Mouse (Mus musculus) intestine, embryonic 14.5 days (tissue): Measurements from ENCODE around the gene Mast3. TPM values are rescaled to one million over a fixed set of nuclear protein-coding genes. Genes with fewer than 3 reads are reported as not detected.

Experiments
- ATAC-seq: fragments of 200-750 bp; cut with Nextera tagmentation; replicated peaks from 2 replicates; pipeline ENCODE4 v1.8.0; 2017; ENCODE audit warnings: low read depth, moderate number of reproducible peaks, moderate TSS enrichment, moderate library complexity; ENCODE audit not compliant: low FRiP score, low TSS enrichment
- DNase-seq: peaks from one replicate; pipeline ENCODE4 v3.0.0-alpha.2; 2018; ENCODE audit warnings: low spot score
- H3K27ac ChIP-seq: fragments of 300-500 bp; sonication (generic); 2 replicates; pipeline ENCODE4 v1.5.1; 2014; ENCODE audit warnings: low read depth, mild to moderate bottlenecking, control low read depth
- H3K27me3 ChIP-seq: fragments of 300-500 bp; sonication (generic); replicated peaks from 2 replicates; pipeline ENCODE4 v1.6.1; 2014; ENCODE audit warnings: low read length, control low read depth; ENCODE audit not compliant: control insufficient read depth, insufficient read depth
- H3K36me3 ChIP-seq: fragments of 300-500 bp; sonication (generic); 2 replicates; pipeline ENCODE4 v1.6.1; 2014; ENCODE audit warnings: low read length, control low read depth; ENCODE audit not compliant: control insufficient read depth, insufficient read depth
- H3K4me1 ChIP-seq: fragments of 300-500 bp; sonication (generic); replicated peaks from 2 replicates; pipeline ENCODE4 v1.6.1; 2014; ENCODE audit warnings: low read length, control low read depth, mixed read lengths; ENCODE audit not compliant: control insufficient read depth, insufficient read depth
- H3K4me2 ChIP-seq: fragments of 300-500 bp; sonication (generic); 2 replicates; pipeline ENCODE4 v1.6.1; 2014; ENCODE audit warnings: low read length
- H3K4me3 ChIP-seq: fragments of 300-500 bp; sonication (generic); 2 replicates; pipeline ENCODE4 v1.5.1; 2014; ENCODE audit warnings: low read depth, low read length, control low read depth, mixed read lengths
- H3K9ac ChIP-seq: fragments of 300-500 bp; sonication (generic); 2 replicates; pipeline ENCODE4 v1.6.1; 2014; ENCODE audit warnings: mild to moderate bottlenecking, low read length
- H3K9me3 ChIP-seq: fragments of 300-500 bp; sonication (generic); 2 replicates; pipeline ENCODE4 v1.6.1; 2016; ENCODE audit warnings: low read length, control low read depth; ENCODE audit not compliant: control insufficient read depth
- WGBS: fragments of 180-500 bp; shearing (Covaris S2); extraction: QIAGEN DNeasy Blood & Tissue Kit; methylation state at CpG from one replicate; pipeline ENCODE4 v1.1.7; 2014; 5-methylcytosine and 5-hydroxymethylcytosine counted together
- polyA plus RNA-seq: library from polyadenylated mRNA; unstranded; fragments of >200 nt; fragmentation: Nextera tagmentation; extraction: Ambion mirVana; gene quantifications from 2 replicates; pipeline ENCODE4 v1.2.1, GENCODE M21; 2014

Mast3 gene
- polyA plus RNA-seq, 1 experiment from 2014 or later: 16.7 TPM

DNA sequence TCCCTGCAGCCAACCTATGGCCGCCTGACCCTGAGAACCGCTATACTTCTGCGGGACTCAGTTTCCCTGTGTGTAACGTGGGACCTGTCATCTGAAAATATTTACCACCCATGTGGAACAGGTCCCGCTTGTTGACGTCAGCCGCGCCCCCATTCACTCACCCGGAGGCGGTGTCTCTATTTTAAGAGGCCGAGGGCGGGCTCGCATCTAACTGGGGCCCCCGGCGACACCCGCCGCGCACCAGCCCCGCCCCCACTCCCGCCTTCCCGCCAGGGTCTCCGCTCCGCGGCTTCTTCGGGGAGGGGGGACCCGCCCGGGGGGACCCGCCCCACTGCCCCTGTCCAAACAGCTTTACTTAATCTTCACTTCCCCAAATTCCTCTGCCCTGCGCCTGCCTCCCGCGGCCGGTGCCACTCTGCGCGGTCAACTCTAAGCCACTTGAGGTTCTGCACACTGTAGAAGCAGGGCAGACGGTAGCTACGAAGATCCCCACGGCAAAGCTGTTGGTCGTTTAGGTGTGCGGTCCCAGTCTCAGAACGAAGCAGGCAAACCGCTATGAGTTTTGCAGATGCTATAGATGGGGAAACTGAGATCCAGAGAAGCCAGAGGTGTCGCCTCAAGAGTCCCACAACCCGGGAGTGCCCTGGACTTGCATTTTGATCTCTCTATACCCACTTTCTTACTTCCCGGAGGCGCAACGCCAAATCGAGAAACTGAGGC, 933 bp downstream of the Mast3 start:
- no peak for DNase-seq
- peak overlapping the region; percentile 67 for H3K4me2 ChIP-seq
- H3K9me3 ChIP-seq: no peaks in the 10 kb centered on the region
- H3K27me3 ChIP-seq: peaks cover 38% of the 10 kb centered on the region
- 1% methylated on average over 47 of the region's 47 CpGs for WGBS
- peaks cover 8% of the 10 kb centered on the region; the same call in 1 of the 2 replicates for H3K4me1 ChIP-seq
- no peak for ATAC-seq
- peak overlapping the region; percentile 41 for H3K4me3 ChIP-seq
- H3K27ac ChIP-seq: no peak overlapping the region
- 0 out of 2 replicates have a peak overlapping the region, but pooled peaks have one; percentile 17 for H3K9ac ChIP-seq
- no peaks in the 10 kb centered on the region for H3K36me3 ChIP-seq

DNA sequence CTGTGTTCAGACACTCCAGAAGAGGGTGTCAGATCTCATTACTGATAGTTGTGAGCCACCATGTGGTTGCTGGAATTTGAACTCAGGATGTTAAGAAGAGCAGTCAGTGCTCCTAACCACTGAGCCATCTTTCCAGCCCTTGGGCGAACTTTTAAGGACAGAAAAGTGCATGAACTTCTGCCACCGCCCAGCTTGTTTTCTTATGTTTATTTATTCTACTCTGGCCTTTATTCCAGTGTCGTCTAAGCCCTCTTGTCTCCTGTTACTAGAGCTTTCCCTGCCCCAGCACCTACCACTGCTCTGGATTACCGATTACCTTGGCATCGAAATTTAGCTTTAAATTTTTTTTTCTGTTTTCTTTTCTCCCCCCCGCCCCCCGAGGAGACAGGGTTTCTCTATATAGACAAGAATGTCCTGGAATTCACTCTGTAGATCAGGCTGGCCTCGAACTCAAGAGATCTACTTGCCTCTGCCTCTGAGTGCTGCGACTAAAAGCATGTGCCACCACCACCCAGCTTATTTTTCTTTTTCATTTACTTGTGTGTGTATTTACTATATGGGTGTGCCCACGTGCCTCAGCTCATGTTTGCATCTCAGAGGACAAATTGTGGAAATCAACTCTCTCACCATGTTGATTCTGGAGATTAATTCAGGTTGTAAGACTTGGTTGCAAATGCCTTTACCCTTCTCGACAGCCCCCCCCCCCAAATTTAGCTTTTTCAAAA, 1.9 kb downstream of the Mast3 start:
- Histone ChIP-seq H3K4me2 (no peak overlapping the region), H3K27ac (no peak overlapping the region), H3K27me3 (peaks cover 48% of the 10 kb centered on the region), H3K4me3 (no peak overlapping the region), H3K36me3 (no peaks in the 10 kb centered on the region), H3K9me3 (no peaks in the 10 kb centered on the region), H3K9ac (no peak overlapping the region), H3K4me1 (peaks cover 8% of the 10 kb centered on the region; the same call in 1 of the 2 replicates)
- DNase-seq: no peak
- WGBS: 64% methylated on average over 11 of the region's 11 CpGs
- no peak for ATAC-seq

DNA sequence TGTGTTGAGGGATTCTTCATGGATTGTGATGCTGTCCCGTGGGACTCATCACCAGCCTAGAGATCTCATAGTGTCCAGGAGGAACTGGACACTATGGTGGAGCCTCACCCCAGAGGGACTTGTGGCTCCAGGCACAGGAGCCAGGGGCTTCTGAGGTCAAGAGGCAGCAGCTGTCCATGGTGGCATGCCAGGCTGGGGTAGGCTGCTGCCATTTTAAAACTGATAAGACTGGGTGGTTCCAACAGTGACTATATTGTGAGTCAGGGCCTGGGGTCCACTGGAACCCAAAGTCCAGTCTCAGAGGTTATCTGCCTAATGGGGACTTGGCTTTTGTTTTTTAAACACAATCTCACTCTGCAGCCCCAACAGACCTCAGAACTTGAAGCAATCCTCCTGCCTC, 3.0 kb downstream of the Mast3 start:
- Histone ChIP-seq H3K27me3 (peaks cover 50% of the 10 kb centered on the region), H3K4me2 (no peak overlapping the region), H3K9me3 (no peaks in the 10 kb centered on the region), H3K27ac (no peak overlapping the region), H3K4me3 (no peak overlapping the region), H3K9ac (no peak overlapping the region), H3K36me3 (no peaks in the 10 kb centered on the region), H3K4me1 (peaks cover 8% of the 10 kb centered on the region; the same call in 1 of the 2 replicates)
- WGBS: 65% methylated on average over 1 of the region's 1 CpGs
- ATAC-seq (no peak), DNase-seq (no peak)

DNA sequence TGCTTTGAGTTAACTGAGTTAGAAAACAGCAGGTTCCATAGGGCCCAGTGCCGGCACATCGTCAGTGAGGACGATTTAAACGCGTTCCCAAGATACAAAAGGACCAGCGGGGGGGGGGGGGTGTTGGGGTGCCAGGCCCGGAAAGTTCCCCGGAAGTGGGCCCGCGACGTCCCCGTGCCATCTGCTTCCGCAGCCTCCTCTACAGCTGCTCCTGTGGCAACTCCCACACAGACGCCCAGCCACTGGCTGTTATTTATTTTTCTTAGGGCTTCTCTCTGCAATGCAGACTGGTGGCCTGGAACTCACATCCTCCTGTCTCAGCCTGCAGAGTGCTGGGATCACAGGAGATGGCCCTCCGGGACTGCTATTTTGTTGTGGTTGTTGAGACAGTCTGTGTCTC, 3.7 kb downstream of the Mast3 start:
- ATAC-seq (no peak), DNase-seq (no peak)
- no peak overlapping the region for H3K9ac ChIP-seq
- peaks cover 8% of the 10 kb centered on the region; the same call in 1 of the 2 replicates for H3K4me1 ChIP-seq
- no peak overlapping the region for H3K27ac ChIP-seq
- no peaks in the 10 kb centered on the region for H3K36me3 ChIP-seq
- H3K4me3 ChIP-seq: no peak overlapping the region
- H3K9me3 ChIP-seq: no peaks in the 10 kb centered on the region
- H3K4me2 ChIP-seq: no peak overlapping the region
- peaks cover 50% of the 10 kb centered on the region for H3K27me3 ChIP-seq
- 28% methylated on average over 15 of the region's 15 CpGs for WGBS

DNA sequence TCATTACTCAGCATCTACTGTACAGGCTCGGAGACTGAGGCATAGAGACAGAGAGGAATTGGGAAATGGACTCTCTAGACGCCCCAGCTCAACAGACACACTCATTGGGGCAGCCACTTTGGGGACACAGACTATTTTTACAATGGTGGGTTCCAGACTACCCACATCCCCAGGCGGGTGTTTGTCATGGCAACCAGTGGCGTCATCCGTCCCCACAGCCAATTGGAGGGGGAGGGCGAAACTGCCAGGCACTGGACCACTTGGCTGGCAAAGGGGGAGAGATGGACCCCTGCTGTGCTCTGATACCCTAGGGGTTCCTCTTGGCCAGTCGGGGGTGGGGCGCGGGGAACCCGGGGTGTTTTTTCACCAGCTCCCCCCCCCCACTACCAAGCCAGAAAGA, 4.2 kb downstream of the Mast3 start:
- Histone ChIP-seq H3K9me3 (no peaks in the 10 kb centered on the region), H3K4me2 (no peak overlapping the region), H3K4me1 (peaks cover 8% of the 10 kb centered on the region; the same call in 1 of the 2 replicates), H3K36me3 (no peaks in the 10 kb centered on the region), H3K27ac (no peak overlapping the region), H3K4me3 (no peak overlapping the region), H3K9ac (no peak overlapping the region), H3K27me3 (peaks cover 50% of the 10 kb centered on the region)
- ATAC-seq: no peak
- 50% methylated on average over 10 of the region's 10 CpGs for WGBS
- no peak for DNase-seq

DNA sequence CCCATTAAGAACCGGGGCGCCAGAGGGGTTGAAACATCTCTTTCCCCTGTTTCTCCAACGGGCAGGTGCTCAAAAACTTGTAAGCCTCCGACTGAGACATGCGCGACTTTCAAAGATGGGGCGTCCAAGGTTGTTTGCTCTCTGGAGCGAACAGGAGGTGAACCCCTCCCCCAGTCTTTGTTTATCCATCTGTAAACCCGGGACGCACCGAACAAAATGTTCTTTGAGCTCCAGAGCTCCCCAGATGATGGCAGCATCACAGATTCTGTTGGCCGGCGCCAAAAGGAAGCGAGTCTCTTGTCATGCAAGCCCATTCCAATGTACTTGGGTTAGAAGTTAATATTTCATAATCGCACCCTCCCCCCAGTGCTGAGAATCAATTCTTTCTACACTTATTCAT, 6.6 kb downstream of the Mast3 start:
- peak overlapping the region; percentile 46; the same call in 1 of the 2 replicates for H3K4me3 ChIP-seq
- DNase-seq: no peak
- H3K9me3 ChIP-seq: no peaks in the 10 kb centered on the region
- H3K27ac ChIP-seq: no peak overlapping the region
- peaks cover under 1% of the 10 kb centered on the region; the same call in 1 of the 2 replicates for H3K4me1 ChIP-seq
- 11% methylated on average over 15 of the region's 15 CpGs for WGBS
- ATAC-seq: no peak
- H3K27me3 ChIP-seq: peaks cover 41% of the 10 kb centered on the region
- H3K36me3 ChIP-seq: no peaks in the 10 kb centered on the region
- H3K4me2 ChIP-seq: peak overlapping the region; percentile 90
- H3K9ac ChIP-seq: no peak overlapping the region

DNA sequence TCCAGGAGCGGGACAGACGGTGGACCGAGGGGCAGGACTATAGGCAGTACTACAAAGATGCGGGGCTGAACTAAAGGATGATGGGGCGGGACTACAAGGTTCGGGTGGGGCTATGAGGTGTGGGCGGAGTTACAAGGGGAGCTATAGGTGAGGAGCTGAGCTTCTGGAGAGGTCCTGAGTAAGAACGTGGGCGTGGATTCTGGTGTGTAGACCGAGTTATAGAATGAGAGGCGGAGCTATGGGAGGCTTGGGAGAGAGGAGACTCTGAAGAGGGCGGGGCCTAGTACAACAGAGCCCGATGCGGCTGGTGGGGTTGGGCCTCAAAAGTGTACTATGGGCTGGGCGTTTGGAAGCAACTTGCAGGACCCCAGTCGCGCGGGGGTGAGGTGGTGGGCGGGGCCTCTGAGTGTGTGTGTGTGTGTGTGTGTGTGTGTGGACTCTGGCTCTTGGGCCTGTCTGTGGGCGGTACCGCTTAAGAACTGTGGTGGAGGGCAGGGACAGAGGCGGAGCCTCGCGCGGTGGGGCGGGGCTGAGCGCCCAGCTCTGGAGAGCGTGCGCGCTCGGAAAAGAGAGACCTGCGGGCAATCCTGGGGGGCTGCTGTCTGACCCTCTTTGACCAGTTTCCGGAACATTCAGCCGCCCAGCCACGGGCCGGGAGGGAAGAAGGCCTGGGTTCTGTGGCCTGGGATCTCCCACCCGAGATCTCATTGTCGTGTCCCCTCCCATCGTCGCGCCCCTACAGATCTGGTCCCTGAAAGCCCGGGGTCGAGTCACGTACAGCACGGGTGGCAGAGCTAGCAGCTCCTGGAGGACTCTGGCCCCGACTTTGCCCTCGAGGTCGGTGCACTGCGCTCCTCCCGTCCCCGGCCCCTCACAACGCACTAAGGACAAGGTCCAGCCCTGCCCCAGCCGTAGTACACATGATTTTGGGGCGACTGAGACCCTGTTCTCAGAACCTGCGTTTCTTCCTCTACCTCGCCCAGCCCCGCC, 7.5 kb downstream of the Mast3 start:
- H3K36me3 ChIP-seq: no peaks in the 10 kb centered on the region
- H3K9ac ChIP-seq: peak overlapping the region; percentile 53
- ATAC-seq (peak; percentile 87), DNase-seq (peak; percentile 96)
- peaks cover 34% of the 10 kb centered on the region for H3K27me3 ChIP-seq
- H3K4me1 ChIP-seq: peaks cover 7% of the 10 kb centered on the region; the same call in 1 of the 2 replicates
- H3K4me2 ChIP-seq: peak overlapping the region; percentile 90
- H3K4me3 ChIP-seq: peak overlapping the region; percentile 46
- peak overlapping the region; percentile 40; the same call in 1 of the 2 replicates for H3K27ac ChIP-seq
- no peaks in the 10 kb centered on the region for H3K9me3 ChIP-seq
- WGBS: under 1% methylated on average over 57 of the region's 57 CpGs
